In genomic region chr14:31402693-31403092, GRCm38 (mm10) we compare ENCODE assay signal across 18 mouse cellular contexts. TPM values are rescaled to one million over a fixed set of nuclear protein-coding genes. Genes with fewer than 3 reads are reported as not detected.
DNase-seq lines count a peak whose midpoint lies in the region; ATAC-seq and TF ChIP-seq lines count a peak whose summit lies in the region.
"Had no signal": no experiment of that assay in that cellular context is flagged by ENCODE, and none has a peak within 500 bp of the region (broad histone marks: within the 10 kb centered on the region; RNA-seq: fewer than 3 reads in every experiment).

No protein-coding gene starts in this region.

- intact Hi-C loops in heart, postnatal 25 days (cut with DNase I), result loop anchor here (2.0 kb wide), 1 partner anchor 14 kb away; no protein-coding TSS in a partner anchor

- TF ChIP-seq CTCF in spleen, adult 2 months (IDR thresholded peaks at IDR 0.05; ENCODE audit: extremely low read depth, insufficient read depth, insufficient read length, insufficient replicate concordance), result no peak
- no peak for TF ChIP-seq CTCF in embryonic fibroblast, embryonic 13.5 days (IDR thresholded peaks at IDR 0.05; ENCODE audit: borderline replicate concordance, insufficient read depth, low read length)
- TF ChIP-seq CTCF in midbrain, postnatal 0 days (IDR thresholded peaks at IDR 0.05), result no peak

- no peaks in the 10 kb centered on the region for H3K27me3 ChIP-seq in heart, embryonic 13.5 days (replicated peaks)
- no peaks in the 10 kb centered on the region for H3K27me3 ChIP-seq in spleen, adult 2 months (ENCODE audit: control insufficient read depth, insufficient read depth, low read length)
- no peaks in the 10 kb centered on the region for H3K27me3 ChIP-seq in splenic B cell, adult 2 months (ENCODE audit: control insufficient read depth, insufficient read depth, low read length, poor library complexity, severe bottlenecking)
- H3K27me3 ChIP-seq in midbrain, postnatal 0 days (ENCODE audit: insufficient read depth, low read length), result no peaks in the 10 kb centered on the region
- H3K27me3 ChIP-seq: forebrain, embryonic 13.5 days; liver, embryonic 13.5 days; neural tube, embryonic 13.5 days; Patski had no signal

- DNase-seq in heart, postnatal 25 days (ENCODE audit: low spot score), result no peak
- DNase-seq in spleen, adult 2 months (ENCODE audit: low read depth in 1 of 2, low spot score in 2 of 2), result no peak
- no peak for DNase-seq in spleen, adult 18-20 months
- DNase-seq in splenic B cell, adult 2 months (ENCODE audit: low read depth, low spot score), result peak; percentile 74
- DNase-seq in urinary bladder, adult 18-20 months (ENCODE audit: low spot score in 2 of 2), result no peak
- DNase-seq in midbrain, postnatal 0 days (ENCODE audit: low spot score), result no peak
- DNase-seq: cerebellum, postnatal 36 days; kidney, postnatal 4 days; liver, embryonic 13.5 days; lung, postnatal 36 days had no signal

- no peaks in the 10 kb centered on the region for H3K9me3 ChIP-seq in heart, embryonic 13.5 days
- no peaks in the 10 kb centered on the region for H3K9me3 ChIP-seq in midbrain, postnatal 0 days (ENCODE audit: low read length)
- H3K9me3 ChIP-seq: forebrain, embryonic 13.5 days; liver, embryonic 13.5 days; neural tube, embryonic 13.5 days had no signal

- peaks cover 91% of the 10 kb centered on the region for H3K4me1 ChIP-seq in heart, embryonic 13.5 days
- H3K4me1 ChIP-seq in spleen, adult 2 months (ENCODE audit: control insufficient read depth, insufficient read depth, insufficient read length), result peaks cover 33% of the 10 kb centered on the region; the same call in 1 of the 2 replicates
- H3K4me1 ChIP-seq in embryonic fibroblast, embryonic 13.5 days (ENCODE audit: control insufficient read depth, insufficient read depth, low read length), result peaks cover 29% of the 10 kb centered on the region
- no peaks in the 10 kb centered on the region for H3K4me1 ChIP-seq in midbrain, postnatal 0 days (ENCODE audit: insufficient read depth, low read length)
- H3K4me1 ChIP-seq: forebrain, embryonic 13.5 days had no signal

- H3K27ac ChIP-seq in heart, embryonic 13.5 days (replicated peaks), result 0 out of 2 replicates have a peak overlapping the region, but pooled peaks have one; percentile 43
- H3K27ac ChIP-seq in spleen, adult 2 months (ENCODE audit: insufficient read depth, low read length), result peak overlapping the region; percentile 75
- H3K27ac ChIP-seq in embryonic fibroblast, embryonic 13.5 days (ENCODE audit: insufficient read depth, low read length), result peak overlapping the region; percentile 83; the same call in 1 of the 2 replicates
- H3K27ac ChIP-seq in midbrain, postnatal 0 days (ENCODE audit: low read depth, low read length), result no peak overlapping the region
- H3K27ac ChIP-seq: forebrain, embryonic 13.5 days; neural tube, embryonic 13.5 days; stomach, postnatal 0 days had no signal

- no peak overlapping the region for H3K4me3 ChIP-seq in heart, embryonic 13.5 days
- H3K4me3 ChIP-seq in spleen, adult 2 months (ENCODE audit: extremely low read depth, insufficient read depth, insufficient read length), result no peak overlapping the region
- H3K4me3 ChIP-seq in embryonic fibroblast, embryonic 13.5 days (ENCODE audit: insufficient read depth, low read length), result no peak overlapping the region
- H3K4me3 ChIP-seq in midbrain, postnatal 0 days (ENCODE audit: low read depth, low read length), result no peak overlapping the region
- H3K4me3 ChIP-seq: forebrain, embryonic 13.5 days; liver, embryonic 13.5 days; neural tube, embryonic 13.5 days had no signal

- ATAC-seq in heart, embryonic 13.5 days (ENCODE audit: extremely low read depth, insufficient number of reproducible peaks, low FRiP score, low TSS enrichment), result no peak
- ATAC-seq in midbrain, postnatal 0 days (ENCODE audit: low FRiP score), result no peak
- ATAC-seq: forebrain, embryonic 13.5 days; intestine, embryonic 16.5 days; midbrain, embryonic 16.5 days; Patski had no signal

- no peak overlapping the region for H3K4me2 ChIP-seq in heart, embryonic 13.5 days
- H3K4me2 ChIP-seq in midbrain, postnatal 0 days (ENCODE audit: low read depth, low read length, poor library complexity, severe bottlenecking), result no peak overlapping the region
- H3K4me2 ChIP-seq: forebrain, embryonic 13.5 days; neural tube, embryonic 13.5 days had no signal

- peak overlapping the region; percentile 55; the same call in 1 of the 2 replicates for H3K9ac ChIP-seq in heart, embryonic 13.5 days
- no peak overlapping the region for H3K9ac ChIP-seq in midbrain, postnatal 0 days (replicated peaks; ENCODE audit: low read length, poor library complexity, severe bottlenecking)
- H3K9ac ChIP-seq: forebrain, embryonic 13.5 days; neural tube, embryonic 13.5 days had no signal

- H3K36me3 ChIP-seq in heart, embryonic 13.5 days, result peaks cover 3% of the 10 kb centered on the region; the same call in 1 of the 2 replicates
- peaks cover 24% of the 10 kb centered on the region for H3K36me3 ChIP-seq in spleen, adult 2 months (ENCODE audit: control insufficient read depth, insufficient read depth, low read length)
- peaks cover 17% of the 10 kb centered on the region for H3K36me3 ChIP-seq in splenic B cell, adult 2 months (ENCODE audit: control insufficient read depth, insufficient read depth, low read length, poor library complexity, severe bottlenecking)
- peaks cover 17% of the 10 kb centered on the region for H3K36me3 ChIP-seq in midbrain, postnatal 0 days (ENCODE audit: insufficient read depth, low read length)
- H3K36me3 ChIP-seq: liver, embryonic 13.5 days had no signal

- 66% methylated on average over 5 of the region's 5 CpGs for whole genome bisulfite sequencing in heart, embryonic 13.5 days
- WGBS in spleen, adult 2 months, result 21% methylated on average over 5 of the region's 5 CpGs
- WGBS in midbrain, postnatal 0 days, result 81% methylated on average over 5 of the region's 5 CpGs

- no peak for TF ChIP-seq POLR2A in spleen, adult 2 months (IDR thresholded peaks at IDR 0.05; ENCODE audit: low read depth, low read length)
- no peak for TF ChIP-seq POLR2A in embryonic fibroblast, embryonic 13.5 days (IDR thresholded peaks at IDR 0.05; ENCODE audit: low read depth, low read length)

RNA-seq across cellular contexts. Expression of gene Sh3bp5, which starts 33.2 kb away (rescaled TPM):
- polyA plus RNA-seq in heart, embryonic 13.5 days (2015; fragmentation: Nextera tagmentation; extraction: Ambion mirVana), result 26.7 and 28.2 TPM in 2 replicates
- 10 to 100 TPM; 41.0 to 58.1 TPM for total RNA-seq in heart, postnatal 25 days (2021)
- 36.0 and 43.0 TPM in 2 replicates for polyA plus RNA-seq in spleen, adult 2 months (2012; rRNA removed)
- polyA plus RNA-seq in embryonic fibroblast, embryonic 13.5 days (2011; ENCODE audit: insufficient read length, low read depth, missing spikeins), result 25.0 and 29.1 TPM in 2 replicates
- total RNA-seq in midbrain, postnatal 0 days (2014; rRNA removed), result 61.7 and 76.5 TPM in 2 replicates
- polyA plus RNA-seq in midbrain, postnatal 0 days (2015; fragmentation: Nextera tagmentation; extraction: Ambion mirVana), result 141 and 165 TPM in 2 replicates
